7 mouse cellular contexts compared by ENCODE assay signal in the genomic region with DNA sequence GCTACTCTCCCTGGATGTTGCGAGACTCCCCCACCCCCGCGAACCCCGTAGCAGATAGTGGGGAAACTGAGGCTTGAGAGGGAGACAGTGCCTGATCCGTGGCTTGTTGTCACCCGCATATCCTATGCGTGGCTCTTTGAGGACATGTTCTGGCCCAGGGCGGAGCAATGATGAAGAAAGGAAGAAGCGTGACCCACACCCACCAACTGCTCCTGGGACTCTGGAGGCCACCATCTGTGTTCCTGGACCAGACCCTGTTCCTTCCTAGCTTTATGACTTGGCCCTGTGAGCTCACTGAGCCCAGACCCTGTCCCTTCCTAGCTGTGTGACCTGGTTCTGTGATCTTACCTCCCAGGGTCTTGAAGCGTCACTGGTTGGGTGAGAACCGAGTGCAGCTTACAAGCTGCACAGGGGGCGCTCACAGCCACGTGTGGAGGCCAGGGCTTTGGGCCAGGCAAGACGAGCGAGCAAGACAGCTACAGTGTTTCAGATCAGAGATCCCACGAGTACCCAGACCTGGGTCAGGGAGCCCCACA. TPM values are rescaled to one million over a fixed set of nuclear protein-coding genes. Genes with fewer than 3 reads are reported as not detected.
A peak's percentile ranks its signal among the peaks of the same experiment; 100 is the strongest.
DNase-seq lines count a peak whose midpoint lies in the region; ATAC-seq and TF ChIP-seq lines count a peak whose summit lies in the region.

No protein-coding gene starts in this region.

- no peak overlapping the region for H3K27ac ChIP-seq in ES-Bruce4 (ENCODE audit: insufficient read depth, low read length)
- 0 out of 2 replicates have a peak overlapping the region, but pooled peaks have one; percentile 24 for H3K27ac ChIP-seq in forebrain, embryonic 16.5 days (ENCODE audit: low read length)
- peak overlapping the region; percentile 94 for H3K27ac ChIP-seq in lung, embryonic 14.5 days (ENCODE audit: low read depth)

- H3K9me3 ChIP-seq in ES-Bruce4 (replicated peaks; ENCODE audit: control insufficient read depth, insufficient read depth, low read length, poor library complexity, severe bottlenecking), result no peaks in the 10 kb centered on the region
- no peaks in the 10 kb centered on the region for H3K9me3 ChIP-seq in forebrain, embryonic 16.5 days (ENCODE audit: control insufficient read depth, low read length)
- H3K9me3 ChIP-seq in lung, embryonic 14.5 days (ENCODE audit: low read depth, low read length), result no peaks in the 10 kb centered on the region

- H3K4me1 ChIP-seq in ES-Bruce4 (ENCODE audit: control insufficient read depth, insufficient read depth, low read length), result peaks cover 4% of the 10 kb centered on the region
- H3K4me1 ChIP-seq in forebrain, embryonic 16.5 days (replicated peaks; ENCODE audit: control insufficient read depth, insufficient read depth, low read length), result peaks cover 25% of the 10 kb centered on the region
- peaks cover 42% of the 10 kb centered on the region for H3K4me1 ChIP-seq in lung, embryonic 14.5 days (ENCODE audit: insufficient read depth)

- peak; percentile 27 to 31 for DNase-seq in B cell, adult 2 months
- DNase-seq in induced T-regulatory cell, adult 2 months (ENCODE audit: low read depth), result peak; percentile 36
- peak; percentile 83 for DNase-seq in lung, embryonic 14.5 days
- peak; percentile 60 for DNase-seq in skeletal muscle tissue, adult 2 months (ENCODE audit: low read depth, low spot score)
- DNase-seq in left cerebral cortex, adult 18-20 months (ENCODE audit: low spot score in 2 of 2), result no peak

- no peaks in the 10 kb centered on the region for H3K36me3 ChIP-seq in ES-Bruce4 (ENCODE audit: control insufficient read depth, insufficient read depth, low read length, poor library complexity, severe bottlenecking)
- no peaks in the 10 kb centered on the region for H3K36me3 ChIP-seq in forebrain, embryonic 16.5 days (ENCODE audit: control insufficient read depth, insufficient read depth)
- no peaks in the 10 kb centered on the region for H3K36me3 ChIP-seq in lung, embryonic 14.5 days (ENCODE audit: insufficient read depth)

- 11% methylated on average over 16 of the region's 16 CpGs for WGBS in forebrain, embryonic 16.5 days
- WGBS in lung, embryonic 14.5 days, result 9% methylated on average over 16 of the region's 16 CpGs

- peak; percentile 46 for TF ChIP-seq CTCF in ES-Bruce4 (IDR thresholded peaks at IDR 0.05; ENCODE audit: low read depth, low read length)
- peak; percentile 62 for TF ChIP-seq CTCF in lung, embryonic 14.5 days (IDR thresholded peaks at IDR 0.05; ENCODE audit: low read depth)

- no peak for ATAC-seq in forebrain, embryonic 16.5 days
- peak; percentile 22 for ATAC-seq in lung, embryonic 14.5 days (ENCODE audit: insufficient read depth)

- no peak for TF ChIP-seq EP300 in ES-Bruce4 (IDR thresholded peaks at IDR 0.05; ENCODE audit: insufficient read depth, low read depth, low read length)

- peak overlapping the region; percentile 70 for H3K4me2 ChIP-seq in forebrain, embryonic 16.5 days (ENCODE audit: low read length)
- peak overlapping the region; percentile 78 for H3K4me2 ChIP-seq in lung, embryonic 14.5 days

- TF ChIP-seq POLR2A in ES-Bruce4 (IDR thresholded peaks at IDR 0.05; ENCODE audit: insufficient read depth, low read length), result no peak

- peak overlapping the region; percentile 49 for H3K9ac ChIP-seq in ES-Bruce4 (ENCODE audit: low read depth, poor library complexity, severe bottlenecking)
- peak overlapping the region; percentile 54 for H3K9ac ChIP-seq in forebrain, embryonic 16.5 days (replicated peaks; ENCODE audit: low read depth, low read length)
- peak overlapping the region; percentile 44 for H3K9ac ChIP-seq in lung, embryonic 14.5 days

- peak overlapping the region; percentile 53 for H3K4me3 ChIP-seq in ES-Bruce4 (ENCODE audit: low read depth, low read length)
- H3K4me3 ChIP-seq in forebrain, embryonic 16.5 days (replicated peaks; ENCODE audit: low read length), result peak overlapping the region; percentile 37
- H3K4me3 ChIP-seq in lung, embryonic 14.5 days (ENCODE audit: low read depth, low read length), result peak overlapping the region; percentile 35

- H3K27me3 ChIP-seq in ES-Bruce4 (ENCODE audit: control insufficient read depth, insufficient read depth, low read length, poor library complexity, severe bottlenecking), result no peaks in the 10 kb centered on the region
- H3K27me3 ChIP-seq in forebrain, embryonic 16.5 days (replicated peaks; ENCODE audit: control insufficient read depth, insufficient read depth, low read length), result no peaks in the 10 kb centered on the region
- H3K27me3 ChIP-seq in lung, embryonic 14.5 days (ENCODE audit: insufficient read depth, low read length), result no peaks in the 10 kb centered on the region

RNA-seq across cellular contexts. Expression of a gene that starts 48.7 kb away (rescaled TPM):
- 20.7 and 31.8 TPM in 2 replicates for polyA plus RNA-seq in ES-Bruce4 (2011; ENCODE audit: insufficient read depth, insufficient read length, low read depth, missing spikeins)
- 26.9 and 34.9 TPM in 2 replicates for polyA plus RNA-seq in forebrain, embryonic 16.5 days (2015; fragmentation: Nextera tagmentation; extraction: Ambion mirVana)
- polyA plus RNA-seq in lung, embryonic 14.5 days (2014; fragmentation: Nextera tagmentation; extraction: Ambion mirVana), result 12.7 and 14.3 TPM in 2 replicates
- 10 to 100 TPM; 79.8 to 90.8 TPM for total RNA-seq in left cerebral cortex, adult 18-20 months (2021)

Comparison
In these comparisons a context has a peak if more than half of its experiments do, and no peak if none do; other contexts are left out.
1. DNase-seq: peak in B cell, adult 2 months (2 of 2), induced T-regulatory cell, adult 2 months (single experiment), lung, embryonic 14.5 days (single experiment) and skeletal muscle tissue, adult 2 months (single experiment); none in left cerebral cortex, adult 18-20 months (0 of 2).
2. Peak in every context shown above with its lines, with median percentiles within 50 percentile points of each other: H3K4me3 ChIP-seq and H3K9ac ChIP-seq.